Mouse (Mus musculus): Measurements from ENCODE around the gene Hist3h2ba.

Gene Hist3h2ba

DNA sequence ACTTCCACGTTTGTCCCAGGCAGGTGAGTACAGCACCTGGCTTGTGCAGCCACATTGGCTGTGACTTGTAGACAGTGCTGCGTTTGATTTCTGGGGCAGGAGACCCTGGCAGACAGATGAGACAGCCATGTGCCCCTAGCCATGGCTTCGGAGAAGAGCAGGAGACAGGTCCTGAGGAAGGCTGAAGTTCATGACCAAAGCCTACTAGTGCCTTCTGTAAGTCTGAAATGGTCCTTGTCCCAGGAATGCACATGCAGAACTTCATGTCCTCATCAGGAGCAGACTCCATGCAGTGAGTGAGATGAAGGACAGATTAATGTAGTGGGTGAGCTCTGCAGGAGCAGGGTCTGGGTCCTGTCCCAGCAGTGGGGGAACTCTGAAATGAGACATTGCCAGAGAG is 43.2 kb downstream of the Hist3h2ba start:
- no peak for DNase-seq

DNA sequence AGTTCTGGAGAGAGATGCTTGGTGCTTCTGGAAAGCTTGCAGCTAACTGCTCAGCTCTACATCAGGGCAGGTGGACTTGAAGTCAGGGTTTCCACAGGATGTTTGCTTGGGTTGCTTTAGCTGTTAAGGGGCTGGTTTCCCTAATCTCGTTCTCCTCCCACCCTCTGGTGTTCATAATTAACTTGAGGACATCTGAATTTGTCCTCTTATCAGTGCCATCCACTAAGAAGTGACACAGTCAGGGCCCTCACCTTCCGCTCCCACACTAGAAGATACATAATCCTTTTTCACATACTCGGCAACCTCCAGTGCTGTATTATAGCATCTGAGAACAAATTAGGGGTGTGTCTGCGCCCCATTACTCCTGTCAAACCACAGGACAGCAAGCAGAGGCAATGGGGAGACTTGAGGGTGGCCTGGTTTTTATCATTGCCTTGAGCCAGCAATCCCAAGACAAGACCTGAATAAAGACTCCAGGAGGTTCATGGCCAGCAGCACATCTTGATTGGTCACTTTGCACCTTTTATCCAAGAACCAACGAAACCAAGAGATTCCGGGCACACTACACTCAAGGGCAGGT is 44.5 kb downstream of the Hist3h2ba start:
- no peak for DNase-seq

DNA sequence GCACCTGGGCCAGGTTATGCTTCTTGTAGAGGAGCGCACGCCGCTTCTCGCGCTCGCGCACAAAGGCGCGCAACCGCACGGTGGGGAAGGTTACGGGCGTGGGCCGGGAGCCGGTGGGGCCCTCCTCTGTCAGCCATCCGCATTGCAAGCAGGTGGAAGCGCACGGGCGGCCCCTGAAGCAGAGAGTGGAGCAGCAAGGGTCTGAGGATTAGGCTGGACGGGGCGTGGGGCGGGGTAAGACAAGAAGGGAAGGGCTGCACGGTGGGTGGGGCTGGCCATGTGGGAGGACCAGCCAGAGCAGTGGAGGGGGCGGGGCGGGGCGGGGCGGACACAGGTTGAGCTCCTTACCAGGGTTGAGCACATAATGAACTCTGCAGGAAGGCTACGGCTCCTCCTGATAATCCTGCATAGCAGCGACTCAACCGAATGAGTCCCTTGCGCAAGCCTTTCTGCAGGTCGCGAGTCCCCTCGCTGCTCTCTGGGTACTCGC is 45.7 kb downstream of the Hist3h2ba start:
- peak; percentile 85 for DNase-seq

- DNase-seq, result peak; percentile 16
Measured at GRCm38 (mm10) chr11:58995061-58995806, 46.5 kb downstream of the Hist3h2ba start.

DNA sequence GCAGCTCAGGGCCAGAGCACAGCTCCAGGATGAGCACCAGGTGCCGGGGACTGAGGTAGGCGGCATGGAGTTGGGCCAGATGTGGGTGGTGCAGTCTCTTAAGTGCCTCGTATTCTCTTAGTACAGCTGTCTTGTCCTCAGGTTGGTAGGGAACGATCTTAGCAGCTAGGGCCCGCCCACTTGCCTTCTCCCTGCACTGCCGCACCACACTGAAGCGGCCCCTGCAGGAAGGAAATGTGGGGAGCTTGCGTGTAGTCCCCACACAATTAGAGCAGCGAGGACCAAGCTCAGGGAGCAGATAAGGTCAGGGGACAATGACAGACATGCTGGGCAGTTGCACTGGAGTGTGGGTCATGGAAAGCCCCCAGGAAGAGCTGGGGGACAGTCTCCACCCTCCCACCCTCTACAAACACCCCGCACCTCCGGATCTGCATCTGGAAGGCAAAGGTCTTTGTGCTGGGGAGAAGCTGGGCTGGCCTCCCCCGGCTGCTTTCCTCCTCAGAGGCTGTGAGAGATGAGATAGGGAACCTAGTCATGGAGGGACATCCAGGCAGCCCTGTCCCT is 47.2 kb downstream of the Hist3h2ba start:
- DNase-seq, result peak; percentile 85

DNA sequence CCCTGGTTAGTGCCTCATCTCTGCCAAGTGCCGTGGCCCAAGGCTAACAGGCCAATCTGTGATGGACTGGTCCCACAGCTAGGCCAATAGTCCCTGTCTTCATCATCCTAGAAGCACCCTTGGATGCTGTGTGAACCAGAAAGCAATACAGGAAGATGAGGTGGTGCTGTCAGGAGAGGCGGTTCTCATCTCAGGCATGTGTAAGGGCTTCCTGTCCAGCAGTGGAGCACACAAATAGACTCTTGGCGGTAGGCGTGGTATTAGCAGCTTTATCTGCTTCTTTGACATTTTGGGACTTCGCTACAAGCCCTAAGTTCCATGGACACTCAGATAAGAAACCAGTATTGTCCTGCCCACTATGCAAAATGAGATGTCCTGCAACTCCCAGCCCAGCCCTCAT is 48.8 kb downstream of the Hist3h2ba start:
- no peak for DNase-seq
